8 mouse cellular contexts compared by ENCODE assay signal in the genomic region with DNA sequence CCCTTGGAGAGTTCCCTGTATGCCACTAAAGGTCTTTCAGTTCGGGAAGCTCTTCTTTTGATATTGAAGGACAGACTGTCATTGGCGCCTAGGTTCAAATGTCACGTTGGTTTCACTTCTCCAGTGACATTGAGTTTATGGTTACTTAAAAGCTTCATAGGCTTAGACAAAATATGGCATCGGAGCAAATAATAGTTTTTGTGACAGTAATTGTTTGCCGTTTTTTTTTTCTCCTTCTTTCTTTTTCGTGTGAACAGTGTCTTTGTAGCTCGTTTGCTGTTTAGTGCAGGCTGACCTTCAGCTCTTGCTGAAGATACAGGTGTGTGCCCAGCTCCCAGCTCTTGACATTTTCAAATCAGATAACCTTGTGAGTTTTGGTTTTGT. TPM values are rescaled to one million over a fixed set of nuclear protein-coding genes. Genes with fewer than 3 reads are reported as not detected.
A peak's percentile ranks its signal among the peaks of the same experiment; 100 is the strongest.
DNase-seq lines count a peak whose midpoint lies in the region; ATAC-seq and TF ChIP-seq lines count a peak whose summit lies in the region.

No protein-coding gene starts in this region.

- ATAC-seq in embryonic facial prominence, embryonic 13.5 days (ENCODE audit: insufficient number of reproducible peaks, insufficient read depth, low FRiP score, low TSS enrichment, low read depth): no peak
- no peak for ATAC-seq in intestine, embryonic 15.5 days

- peaks cover 19% of the 10 kb centered on the region for H3K36me3 ChIP-seq in embryonic facial prominence, embryonic 13.5 days
- H3K36me3 ChIP-seq in intestine, embryonic 15.5 days: 0 out of 2 replicates have a peak, but pooled peaks cover 2% of the 10 kb centered on the region

- no peak overlapping the region for H3K27ac ChIP-seq in left cerebral cortex, adult 2 months
- H3K27ac ChIP-seq in embryonic facial prominence, embryonic 13.5 days: no peak overlapping the region
- H3K27ac ChIP-seq in intestine, embryonic 15.5 days: no peak overlapping the region

- H3K4me1 ChIP-seq in embryonic facial prominence, embryonic 13.5 days: peaks cover 22% of the 10 kb centered on the region
- peaks cover 14% of the 10 kb centered on the region for H3K4me1 ChIP-seq in intestine, embryonic 15.5 days (replicated peaks)

- no peak for TF ChIP-seq CTCF in left cerebral cortex, adult 2 months (IDR thresholded peaks at IDR 0.05)

- WGBS in embryonic facial prominence, embryonic 13.5 days: 58% methylated on average over 7 of the region's 7 CpGs
- 53% methylated on average over 7 of the region's 7 CpGs for WGBS in intestine, embryonic 15.5 days

- H3K27me3 ChIP-seq in embryonic facial prominence, embryonic 13.5 days: no peaks in the 10 kb centered on the region
- H3K27me3 ChIP-seq in intestine, embryonic 15.5 days (replicated peaks): no peaks in the 10 kb centered on the region

- peak overlapping the region; percentile 74 for H3K4me3 ChIP-seq in left cerebral cortex, adult 2 months
- H3K4me3 ChIP-seq in embryonic facial prominence, embryonic 13.5 days: peak overlapping the region; percentile 96
- H3K4me3 ChIP-seq in intestine, embryonic 15.5 days (replicated peaks): peak overlapping the region; percentile 93

- H3K9ac ChIP-seq in embryonic facial prominence, embryonic 13.5 days: peak overlapping the region; percentile 93; the same call in 1 of the 2 replicates
- peak overlapping the region; percentile 88; the same call in 1 of the 2 replicates for H3K9ac ChIP-seq in intestine, embryonic 15.5 days

- DNase-seq in left cerebral cortex, adult 2 months (ENCODE audit: extremely low spot score in 1 of 2, low spot score in 2 of 2): no peak
- DNase-seq in left cerebral cortex, postnatal 14 days (ENCODE audit: low spot score in 2 of 2): no peak
- peak; percentile 62 for DNase-seq in naive thymus-derived CD4-positive, alpha-beta T cell, adult 2 months (ENCODE audit: low read depth)
- DNase-seq in frontal cortex, adult 2 months (ENCODE audit: extremely low spot score in 1 of 2, low spot score in 1 of 2): no peak
- no peak for DNase-seq in adrenal gland, postnatal 25 days
- DNase-seq in Muller cell, postnatal 12 days (ENCODE audit: inconsistent ontology term): no peak

- H3K4me2 ChIP-seq in embryonic facial prominence, embryonic 13.5 days: peak overlapping the region; percentile 98
- H3K4me2 ChIP-seq in intestine, embryonic 15.5 days (replicated peaks): peak overlapping the region; percentile 96

- no peaks in the 10 kb centered on the region for H3K9me3 ChIP-seq in embryonic facial prominence, embryonic 13.5 days
- H3K9me3 ChIP-seq in intestine, embryonic 15.5 days: no peaks in the 10 kb centered on the region

- intact Hi-C loops in left cerebral cortex, adult 2 months (cut with DNase I): loop anchor here (2.0 kb wide), 1 partner anchor 39 kb away; no protein-coding TSS in a partner anchor
- intact Hi-C loops in left cerebral cortex, postnatal 14 days (cut with DNase I): no loop called here

RNA-seq across cellular contexts. Expression of a gene that starts 1.6 kb away (rescaled TPM):
- total RNA-seq in left cerebral cortex, adult 2 months (2021): 10 to 100 TPM; 41.2 to 42.5 TPM
- 10 to 100 TPM; 30.4 to 31.9 TPM for total RNA-seq in left cerebral cortex, postnatal 14 days (2021)
- 9.2 TPM in 2 replicates for polyA plus RNA-seq in embryonic facial prominence, embryonic 13.5 days (2015; fragmentation: Nextera tagmentation; extraction: Ambion mirVana)
- 10.4 and 11.0 TPM in 2 replicates for polyA plus RNA-seq in intestine, embryonic 15.5 days (2015; fragmentation: Nextera tagmentation; extraction: Ambion mirVana)
- polyA plus RNA-seq in frontal cortex, adult 2 months (2012; rRNA removed): 30.5 and 31.4 TPM in 2 replicates
- total RNA-seq in adrenal gland, postnatal 25 days (2021): 48.2 and 52.6 TPM in 2 replicates

RNA-seq across cellular contexts. Expression of a gene that starts 21.5 kb away (rescaled TPM):
- total RNA-seq in left cerebral cortex, adult 2 months (2021): 10 to 100 TPM; 13.5 to 13.7 TPM
- 10 to 100 TPM; 10.4 to 12.1 TPM for total RNA-seq in left cerebral cortex, postnatal 14 days (2021)
- polyA plus RNA-seq in embryonic facial prominence, embryonic 13.5 days (2015; fragmentation: Nextera tagmentation; extraction: Ambion mirVana): 5.0 and 8.0 TPM in 2 replicates
- 3.0 and 3.2 TPM in 2 replicates for polyA plus RNA-seq in intestine, embryonic 15.5 days (2015; fragmentation: Nextera tagmentation; extraction: Ambion mirVana)
- polyA plus RNA-seq in frontal cortex, adult 2 months (2012; rRNA removed): 39.5 and 46.5 TPM in 2 replicates
- 16.5 and 19.0 TPM in 2 replicates for total RNA-seq in adrenal gland, postnatal 25 days (2021)
